Mouse (Mus musculus) heart, embryonic 10.5 days (tissue): ENCODE measurements around the gene Arrdc5. TPM values are rescaled to one million over a fixed set of nuclear protein-coding genes. Genes with fewer than 3 reads are reported as not detected.

Source experiments
- DNase-seq: peaks from one replicate; pipeline ENCODE4 v3.0.0-alpha.2; 2017; ENCODE audit warnings: low spot score
- H3K27ac ChIP-seq: fragments of 300-500 bp; sonication (generic); 2 replicates; pipeline ENCODE4 v1.5.1; 2016; ENCODE audit warnings: mild to moderate bottlenecking
- H3K27me3 ChIP-seq: fragments of 300-500 bp; sonication (generic); 2 replicates; pipeline ENCODE4 v1.6.1; 2016; ENCODE audit warnings: mild to moderate bottlenecking; ENCODE audit not compliant: poor library complexity, insufficient read depth, severe bottlenecking
- H3K36me3 ChIP-seq: fragments of 300-500 bp; sonication (generic); 2 replicates; pipeline ENCODE4 v1.6.1; 2016; ENCODE audit warnings: mild to moderate bottlenecking, moderate library complexity
- H3K4me1 ChIP-seq: fragments of 300-500 bp; sonication (generic); 2 replicates; pipeline ENCODE4 v1.6.1; 2016; ENCODE audit warnings: mild to moderate bottlenecking
- H3K4me3 ChIP-seq: fragments of 300-500 bp; sonication (generic); 2 replicates; pipeline ENCODE4 v1.5.1; 2016; ENCODE audit warnings: mild to moderate bottlenecking, moderate library complexity
- H3K9me3 ChIP-seq: fragments of 300-500 bp; sonication (generic); 2 replicates; pipeline ENCODE4 v1.6.1; 2016; ENCODE audit warnings: mild to moderate bottlenecking, moderate library complexity
- WGBS: fragments of 180-500 bp; shearing (Covaris S2); methylation state at CpG from one replicate; pipeline ENCODE4 v1.1.7; 2016; 5-methylcytosine and 5-hydroxymethylcytosine counted together
- polyA plus RNA-seq: library from polyadenylated mRNA; unstranded; fragments of >200 nt; fragmentation: Nextera tagmentation; extraction: Ambion mirVana; gene quantifications from 2 replicates; pipeline ENCODE4 v1.2.1, GENCODE M21; 2016

Arrdc5 gene
- polyA plus RNA-seq, 1 experiment from 2014 or later, result not detected

DNA sequence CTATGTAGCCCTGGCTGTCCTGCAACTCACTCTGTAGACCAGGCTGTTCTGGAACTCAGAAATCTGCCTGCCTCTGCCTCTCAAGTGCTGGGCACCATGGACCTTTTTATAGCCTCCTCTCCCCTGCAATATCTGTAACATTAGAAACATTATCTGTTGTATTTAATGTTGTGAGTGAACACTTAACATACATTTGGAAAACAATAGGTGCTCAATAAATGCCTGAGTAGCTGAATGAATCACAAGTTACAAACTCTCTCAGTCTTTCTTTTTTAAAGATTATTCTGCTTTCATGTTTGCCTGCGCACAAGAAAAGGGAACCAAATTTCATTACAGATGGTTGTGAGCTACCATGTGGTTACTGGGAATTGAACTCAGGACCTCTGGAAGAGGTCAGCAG lies 1.8 kb downstream of the Arrdc5 start:
- Histone ChIP-seq H3K4me1 (peaks cover 14% of the 10 kb centered on the region), H3K27ac (no peak overlapping the region), H3K27me3 (no peaks in the 10 kb centered on the region), H3K4me3 (no peak overlapping the region), H3K9me3 (no peaks in the 10 kb centered on the region), H3K36me3 (no peaks in the 10 kb centered on the region)
- no peak for DNase-seq
- 93% methylated on average over 1 of the region's 1 CpGs for WGBS

DNA sequence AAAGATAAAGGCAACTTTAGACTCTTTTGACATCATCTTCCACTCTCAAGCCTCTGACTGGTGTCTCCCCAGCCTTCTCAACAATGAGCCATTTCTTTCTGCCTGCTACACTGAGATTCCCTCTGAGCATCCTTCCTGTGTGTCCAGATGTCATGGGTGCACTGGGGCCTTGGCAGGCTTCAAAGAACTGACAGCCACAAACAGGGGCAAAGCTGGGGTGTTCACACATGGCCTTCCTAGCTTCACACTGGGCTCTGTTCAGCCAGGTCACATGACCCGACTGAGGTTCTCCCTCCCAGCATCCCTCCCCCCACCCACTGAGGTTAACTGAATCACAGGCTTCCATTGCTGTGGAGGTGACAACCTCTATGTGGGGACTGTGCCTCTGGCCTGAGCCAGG lies 3.9 kb downstream of the Arrdc5 start:
- no peak overlapping the region for H3K27ac ChIP-seq
- DNase-seq, result no peak
- no peaks in the 10 kb centered on the region for H3K9me3 ChIP-seq
- H3K27me3 ChIP-seq, result no peaks in the 10 kb centered on the region
- WGBS, result 65% methylated on average over 1 of the region's 1 CpGs
- no peak overlapping the region for H3K4me3 ChIP-seq
- no peaks in the 10 kb centered on the region for H3K36me3 ChIP-seq
- H3K4me1 ChIP-seq, result peaks cover 9% of the 10 kb centered on the region

GRCm38 (mm10) chr17:56294241-56294640 lies 5.8 kb downstream of the Arrdc5 start:
- WGBS, result 89% methylated on average over 19 of the region's 19 CpGs
- Histone ChIP-seq H3K27ac (no peak overlapping the region), H3K4me3 (no peak overlapping the region), H3K36me3 (no peaks in the 10 kb centered on the region), H3K27me3 (no peaks in the 10 kb centered on the region), H3K4me1 (peaks cover 27% of the 10 kb centered on the region), H3K9me3 (no peaks in the 10 kb centered on the region)
- DNase-seq, result no peak

- WGBS, result 70% methylated on average over 1 of the region's 1 CpGs
- Histone ChIP-seq H3K4me1 (peaks cover 36% of the 10 kb centered on the region), H3K36me3 (no peaks in the 10 kb centered on the region), H3K9me3 (no peaks in the 10 kb centered on the region), H3K27ac (no peak overlapping the region), H3K27me3 (no peaks in the 10 kb centered on the region), H3K4me3 (no peak overlapping the region)
- no peak for DNase-seq
These were observed 6.8 kb downstream of the Arrdc5 start for GRCm38 (mm10) chr17:56293291-56293690.

DNA sequence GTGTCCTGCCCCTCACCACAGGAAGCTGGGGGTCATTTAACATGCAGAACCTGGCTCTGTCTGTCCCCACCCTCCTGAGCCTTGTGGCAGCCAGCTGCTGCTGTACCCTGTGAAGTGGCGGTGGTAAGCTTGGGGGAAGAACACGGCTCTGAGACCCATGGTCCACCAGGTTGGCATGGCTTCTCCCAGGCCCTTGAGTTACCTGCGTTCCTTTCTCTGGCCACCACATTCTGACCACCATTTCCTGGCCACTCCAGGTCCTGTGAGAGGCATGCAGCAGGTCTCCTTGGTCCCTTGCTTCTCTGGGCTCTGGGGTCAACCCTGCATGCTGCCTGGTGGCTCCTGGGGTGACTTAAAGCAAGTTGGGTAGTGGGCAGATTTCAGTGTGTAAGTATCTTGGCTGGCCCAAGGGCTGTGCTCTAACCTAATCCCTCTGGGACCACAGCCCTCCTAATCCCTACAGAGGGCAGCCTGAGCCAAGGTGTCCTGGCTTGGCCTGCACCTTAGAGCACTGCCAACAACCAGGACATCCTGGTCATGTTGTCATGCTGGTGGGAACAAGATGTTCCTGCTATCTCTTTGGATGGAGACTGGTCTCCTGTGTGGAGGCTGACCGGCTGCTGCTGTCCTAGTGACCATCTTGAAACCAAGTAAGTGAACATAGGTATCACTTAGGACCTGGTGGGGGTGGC lies 7.4 kb downstream of the Arrdc5 start, which contains the start of gene Plin3:
Plin3 (minus strand) TSS at position 343 of the 692 bp plus-strand sequence.
- peak within 1 kb of the TSS; percentile 88; the same call in 1 of the 2 replicates for H3K27ac ChIP-seq
- H3K27me3 ChIP-seq, result no peaks in the 10 kb centered on the region
- H3K9me3 ChIP-seq, result no peaks in the 10 kb centered on the region
- peaks cover 43% of the 10 kb centered on the region for H3K4me1 ChIP-seq
- H3K4me3 ChIP-seq, result no peak within 1 kb of the TSS
- DNase-seq, result no peak
- no peaks in the 10 kb centered on the region for H3K36me3 ChIP-seq
- WGBS, result 89% methylated on average over 4 of the region's 4 CpGs

- 77% methylated on average over 7 of the region's 7 CpGs for WGBS
- Histone ChIP-seq H3K9me3 (no peaks in the 10 kb centered on the region), H3K27ac (peak overlapping the region; percentile 88), H3K36me3 (no peaks in the 10 kb centered on the region; the same call in 1 of the 2 replicates), H3K4me3 (0 out of 2 replicates have a peak overlapping the region, but pooled peaks have one; percentile 68), H3K4me1 (peaks cover 48% of the 10 kb centered on the region), H3K27me3 (no peaks in the 10 kb centered on the region)
- DNase-seq, result no peak
These were observed 8.1 kb downstream of the Arrdc5 start for GRCm38 (mm10) chr17:56291826-56292475.

GRCm38 (mm10) chr17:56291171-56291511 lies 8.9 kb downstream of the Arrdc5 start:
- Histone ChIP-seq H3K4me3 (peak overlapping the region; percentile 68), H3K27me3 (no peaks in the 10 kb centered on the region), H3K9me3 (no peaks in the 10 kb centered on the region), H3K27ac (peak overlapping the region; percentile 88), H3K36me3 (peaks cover 7% of the 10 kb centered on the region), H3K4me1 (peaks cover 49% of the 10 kb centered on the region)
- DNase-seq, result peak; percentile 98
- WGBS, result 1% methylated on average over 16 of the region's 16 CpGs

GRCm38 (mm10) chr17:56290388-56291170 lies 9.5 kb downstream of the Arrdc5 start:
- Histone ChIP-seq H3K27ac (peak overlapping the region; percentile 88), H3K4me3 (peak overlapping the region; percentile 68), H3K27me3 (no peaks in the 10 kb centered on the region), H3K9me3 (no peaks in the 10 kb centered on the region), H3K36me3 (peaks cover 13% of the 10 kb centered on the region), H3K4me1 (peaks cover 49% of the 10 kb centered on the region)
- 3% methylated on average over 17 of the region's 17 CpGs for WGBS
- peak; percentile 98 for DNase-seq

GRCm38 (mm10) chr17:56289371-56290331 lies 10.4 kb downstream of the Arrdc5 start:
- 1% methylated on average over 23 of the region's 23 CpGs for WGBS
- Histone ChIP-seq H3K27ac (peak overlapping the region; percentile 88), H3K4me3 (peak overlapping the region; percentile 68), H3K36me3 (peaks cover 22% of the 10 kb centered on the region), H3K4me1 (peaks cover 49% of the 10 kb centered on the region), H3K27me3 (no peaks in the 10 kb centered on the region), H3K9me3 (no peaks in the 10 kb centered on the region)
- no peak for DNase-seq

GRCm38 (mm10) chr17:56288866-56289265 lies 11.2 kb downstream of the Arrdc5 start:
- WGBS, result 35% methylated on average over 3 of the region's 3 CpGs
- Histone ChIP-seq H3K36me3 (peaks cover 30% of the 10 kb centered on the region), H3K4me1 (peaks cover 49% of the 10 kb centered on the region), H3K9me3 (no peaks in the 10 kb centered on the region), H3K27ac (peak overlapping the region; percentile 88), H3K4me3 (peak overlapping the region; percentile 68), H3K27me3 (no peaks in the 10 kb centered on the region)
- no peak for DNase-seq

GRCm38 (mm10) chr17:56287830-56288229 lies 12.3 kb downstream of the Arrdc5 start:
- peak overlapping the region; percentile 88 for H3K27ac ChIP-seq
- peak; percentile 91 for DNase-seq
- peaks cover 49% of the 10 kb centered on the region for H3K4me1 ChIP-seq
- peaks cover 39% of the 10 kb centered on the region for H3K36me3 ChIP-seq
- no peaks in the 10 kb centered on the region for H3K9me3 ChIP-seq
- H3K4me3 ChIP-seq, result peak overlapping the region; percentile 68
- WGBS, result 38% methylated on average over 3 of the region's 3 CpGs
- no peaks in the 10 kb centered on the region for H3K27me3 ChIP-seq

- H3K4me3 ChIP-seq, result no peak overlapping the region
- H3K27me3 ChIP-seq, result no peaks in the 10 kb centered on the region
- H3K4me1 ChIP-seq, result peaks cover 39% of the 10 kb centered on the region
- peaks cover 56% of the 10 kb centered on the region for H3K36me3 ChIP-seq
- no peak overlapping the region for H3K27ac ChIP-seq
- no peaks in the 10 kb centered on the region for H3K9me3 ChIP-seq
- 89% methylated on average over 11 of the region's 11 CpGs for WGBS
- DNase-seq, result no peak
These were observed 14.1 kb downstream of the Arrdc5 start for GRCm38 (mm10) chr17:56285995-56286394.
